Mouse (Mus musculus) midbrain, embryonic 10.5 days (tissue): ENCODE results near the gene Sdc1. TPM values are rescaled to one million over a fixed set of nuclear protein-coding genes. Genes with fewer than 3 reads are reported as not detected.

Experiments
- DNase-seq: peaks from one replicate; pipeline ENCODE4 v3.0.0-alpha.2; 2017; ENCODE audit warnings: low spot score
- H3K27ac ChIP-seq: fragments of 300-500 bp; sonication (generic); replicated peaks from 2 replicates; pipeline ENCODE4 v1.5.1; 2016; ENCODE audit warnings: mild to moderate bottlenecking
- H3K27me3 ChIP-seq: fragments of 300-500 bp; sonication (generic); 2 replicates; pipeline ENCODE4 v1.6.1; 2016; ENCODE audit warnings: low read depth, mild to moderate bottlenecking; ENCODE audit not compliant: poor library complexity, severe bottlenecking
- H3K36me3 ChIP-seq: fragments of 300-500 bp; sonication (generic); 2 replicates; pipeline ENCODE4 v1.6.1; 2016; ENCODE audit warnings: mild to moderate bottlenecking, moderate library complexity
- H3K4me1 ChIP-seq: fragments of 300-500 bp; sonication (generic); 2 replicates; pipeline ENCODE4 v1.6.1; 2016
- H3K4me3 ChIP-seq: fragments of 300-500 bp; sonication (generic); 2 replicates; pipeline ENCODE4 v1.5.1; 2016; ENCODE audit warnings: mild to moderate bottlenecking, moderate library complexity
- H3K9me3 ChIP-seq: fragments of 300-500 bp; sonication (generic); replicated peaks from 2 replicates; pipeline ENCODE4 v1.6.1; 2016; ENCODE audit warnings: mild to moderate bottlenecking
- WGBS: fragments of 180-500 bp; shearing (Covaris S2); methylation state at CpG from one replicate; pipeline ENCODE4 v1.1.7; 2016; 5-methylcytosine and 5-hydroxymethylcytosine counted together
- polyA plus RNA-seq: library from polyadenylated mRNA; unstranded; fragments of >200 nt; fragmentation: Nextera tagmentation; extraction: Ambion mirVana; gene quantifications from 2 replicates; pipeline ENCODE4 v1.2.1, GENCODE M21; 2016

Sdc1 gene
- polyA plus RNA-seq: 110 and 128 TPM in 2 replicates

DNA sequence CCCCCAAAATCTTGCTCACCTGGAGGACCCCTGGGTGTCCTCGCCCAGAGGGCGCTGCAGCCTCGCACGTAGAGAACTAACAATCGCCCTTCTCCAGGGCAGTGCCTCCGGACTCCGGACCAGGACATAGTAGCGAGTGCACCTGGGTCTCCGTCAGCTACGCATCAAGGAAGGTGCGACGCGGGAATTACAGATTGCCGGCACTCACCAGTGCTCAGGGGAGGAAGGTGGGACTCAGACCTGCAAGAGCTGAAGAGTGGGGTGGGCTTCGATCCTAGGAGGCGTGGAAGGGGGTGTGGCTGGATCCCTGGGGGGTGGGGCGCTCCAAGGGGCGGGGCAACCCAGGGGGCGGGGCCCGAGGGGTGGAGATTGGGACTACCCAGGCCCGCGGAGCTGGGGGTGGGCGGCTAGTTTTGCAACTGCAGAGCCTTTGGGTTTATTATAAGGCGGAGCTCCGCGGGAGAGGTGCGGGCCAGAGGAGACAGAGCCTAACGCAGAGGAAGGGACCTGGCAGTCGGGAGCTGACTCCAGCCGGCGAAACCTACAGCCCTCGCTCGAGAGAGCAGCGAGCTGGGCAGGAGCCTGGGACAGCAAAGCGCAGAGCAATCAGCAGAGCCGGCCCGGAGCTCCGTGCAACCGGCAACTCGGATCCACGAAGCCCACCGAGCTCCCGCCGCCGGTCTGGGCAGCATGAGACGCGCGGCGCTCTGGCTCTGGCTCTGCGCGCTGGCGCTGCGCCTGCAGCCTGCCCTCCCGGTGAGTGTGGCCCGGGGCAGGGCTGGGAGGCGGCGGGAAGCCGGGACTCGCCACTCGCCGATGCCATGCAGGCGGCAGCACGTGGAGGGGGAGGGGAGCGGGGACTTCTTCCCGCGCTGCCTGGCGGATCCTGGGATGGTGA is at the start of gene Sdc1:
Gene Sdc1 (plus strand): TSS at position 378 of the 898 bp plus-strand sequence.
- peak; percentile 92 for DNase-seq
- WGBS: under 1% methylated on average over 67 of the region's 67 CpGs
- Histone ChIP-seq H3K36me3 (no peaks in the 10 kb centered on the region), H3K9me3 (no peaks in the 10 kb centered on the region), H3K27ac (peak within 1 kb of the TSS; percentile 96), H3K4me1 (peaks cover 33% of the 10 kb centered on the region), H3K27me3 (peaks cover 5% of the 10 kb centered on the region; the same call in 1 of the 2 replicates), H3K4me3 (peak within 1 kb of the TSS; percentile 96)

DNA sequence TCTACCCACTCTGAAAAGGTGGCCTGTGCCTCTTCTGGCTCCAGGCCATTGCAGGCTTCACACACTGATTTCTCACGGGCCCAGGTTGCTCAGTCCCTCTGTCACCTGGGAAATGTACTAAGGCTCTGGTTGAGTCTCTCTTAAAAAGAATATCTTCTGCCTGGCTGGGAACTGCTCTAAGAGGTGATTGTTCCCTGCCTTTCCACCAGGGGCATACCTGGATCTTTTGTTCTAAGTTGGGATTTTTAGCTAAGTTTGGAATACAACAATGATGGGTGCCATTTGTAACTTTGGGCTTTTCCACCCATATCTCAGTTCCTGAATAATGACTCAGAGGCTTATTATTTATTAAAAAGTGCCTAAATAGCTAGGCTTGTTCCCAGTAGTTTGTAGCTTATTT is 44.2 kb upstream of the Sdc1 start:
- no peak for DNase-seq
- H3K27ac ChIP-seq: no peak overlapping the region
- H3K27me3 ChIP-seq: no peaks in the 10 kb centered on the region
- H3K9me3 ChIP-seq: no peaks in the 10 kb centered on the region
- peaks cover 98% of the 10 kb centered on the region for H3K36me3 ChIP-seq
- H3K4me3 ChIP-seq: no peak overlapping the region
- no peaks in the 10 kb centered on the region for H3K4me1 ChIP-seq
- WGBS: 75% methylated on average over 1 of the region's 1 CpGs

DNA sequence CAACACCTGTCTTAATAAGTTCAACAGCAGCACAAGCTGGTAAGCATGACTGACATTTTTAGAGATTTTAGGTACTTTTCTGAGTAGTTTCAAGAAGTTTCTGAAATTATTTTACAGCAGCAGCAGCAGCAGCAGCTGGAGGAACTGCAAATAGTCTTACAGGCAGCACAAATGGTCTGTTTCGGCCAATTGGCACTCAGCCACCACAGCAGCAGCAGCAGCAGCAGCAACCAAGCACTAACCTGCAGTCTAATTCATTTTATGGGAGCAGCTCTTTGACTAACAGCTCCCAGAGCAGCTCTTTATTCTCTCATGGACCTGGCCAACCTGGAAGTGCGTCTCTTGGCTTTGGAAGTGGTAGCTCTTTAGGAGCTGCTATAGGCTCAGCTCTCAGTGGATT is 42.4 kb upstream of the Sdc1 start:
- DNase-seq: no peak
- WGBS: 94% methylated on average over 2 of the region's 2 CpGs
- Histone ChIP-seq H3K4me3 (no peak overlapping the region), H3K9me3 (no peaks in the 10 kb centered on the region), H3K27me3 (no peaks in the 10 kb centered on the region), H3K36me3 (peaks cover 96% of the 10 kb centered on the region), H3K27ac (no peak overlapping the region), H3K4me1 (no peaks in the 10 kb centered on the region)

DNA sequence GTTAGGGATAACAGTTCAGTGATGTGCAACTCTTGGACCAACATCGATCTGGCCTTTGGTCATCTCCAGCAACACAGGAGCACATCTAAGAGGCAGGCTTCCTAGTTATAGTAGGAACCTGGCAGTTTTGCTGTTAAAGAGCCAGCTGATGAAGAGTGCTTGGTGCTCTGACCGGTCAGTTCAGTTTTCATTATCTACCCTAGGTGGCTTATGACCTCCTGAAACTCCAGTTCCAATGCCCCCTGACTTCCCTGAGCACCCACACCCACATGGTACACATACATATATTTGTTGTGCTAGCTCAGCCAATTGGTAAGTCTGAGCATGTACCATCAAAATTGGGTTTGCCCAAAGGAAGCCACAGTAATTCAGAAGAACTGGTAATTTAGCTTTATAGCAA is 17.5 kb upstream of the Sdc1 start:
- Histone ChIP-seq H3K36me3 (peaks cover 97% of the 10 kb centered on the region), H3K9me3 (peaks cover 12% of the 10 kb centered on the region; the same call in 1 of the 2 replicates), H3K4me1 (no peaks in the 10 kb centered on the region), H3K27ac (no peak overlapping the region), H3K4me3 (no peak overlapping the region), H3K27me3 (no peaks in the 10 kb centered on the region)
- whole genome bisulfite sequencing: 97% methylated on average over 2 of the region's 2 CpGs
- DNase-seq: no peak

DNA sequence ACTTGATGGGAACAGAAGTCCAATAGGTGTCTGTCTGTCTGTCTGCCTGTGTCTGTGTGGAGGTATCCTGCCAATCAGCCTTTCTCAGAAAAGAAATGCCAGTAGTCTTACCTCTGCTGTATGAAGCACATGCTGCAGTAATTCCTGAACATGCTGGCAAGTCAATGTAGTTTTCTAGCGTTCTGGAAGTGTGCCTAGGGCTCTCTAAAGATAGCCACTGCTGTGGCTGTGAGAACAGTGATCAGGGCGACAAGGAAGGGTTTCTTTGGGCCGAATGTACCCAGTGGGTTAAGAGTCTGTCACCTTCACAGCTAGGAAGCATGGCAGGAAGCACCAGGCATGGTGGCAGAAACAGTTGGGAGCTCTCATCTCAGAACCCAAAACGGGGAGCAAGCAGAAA is 17.0 kb upstream of the Sdc1 start:
- no peaks in the 10 kb centered on the region for H3K4me1 ChIP-seq
- H3K9me3 ChIP-seq: peaks cover 12% of the 10 kb centered on the region; the same call in 1 of the 2 replicates
- no peaks in the 10 kb centered on the region for H3K27me3 ChIP-seq
- H3K36me3 ChIP-seq: peaks cover 92% of the 10 kb centered on the region
- WGBS: 84% methylated on average over 4 of the region's 4 CpGs
- no peak overlapping the region for H3K27ac ChIP-seq
- DNase-seq: no peak
- no peak overlapping the region for H3K4me3 ChIP-seq

DNA sequence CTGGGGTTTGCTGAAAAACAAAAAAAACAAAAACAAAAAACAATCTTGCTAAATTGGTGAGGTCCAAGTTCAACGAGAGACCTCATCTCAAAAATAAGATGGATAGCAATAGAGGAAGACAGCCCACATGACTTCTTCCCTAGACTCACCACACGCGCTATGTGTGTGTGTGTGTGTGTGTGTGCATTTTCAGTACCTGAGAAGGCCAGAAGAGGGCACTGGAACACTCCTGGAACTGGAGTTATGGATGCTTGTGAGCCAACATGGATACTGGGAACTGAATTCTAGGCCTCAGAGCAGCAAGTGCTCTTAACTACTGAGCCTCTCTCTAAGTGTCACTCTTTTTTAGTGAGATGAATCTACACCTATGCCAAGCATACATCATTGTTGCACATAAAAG is 13.1 kb upstream of the Sdc1 start:
- Histone ChIP-seq H3K4me3 (no peak overlapping the region), H3K27ac (no peak overlapping the region), H3K27me3 (no peaks in the 10 kb centered on the region), H3K36me3 (peaks cover 55% of the 10 kb centered on the region), H3K9me3 (peaks cover 12% of the 10 kb centered on the region; the same call in 1 of the 2 replicates), H3K4me1 (no peaks in the 10 kb centered on the region)
- DNase-seq: peak; percentile 10
- 99% methylated on average over 3 of the region's 3 CpGs for WGBS

DNA sequence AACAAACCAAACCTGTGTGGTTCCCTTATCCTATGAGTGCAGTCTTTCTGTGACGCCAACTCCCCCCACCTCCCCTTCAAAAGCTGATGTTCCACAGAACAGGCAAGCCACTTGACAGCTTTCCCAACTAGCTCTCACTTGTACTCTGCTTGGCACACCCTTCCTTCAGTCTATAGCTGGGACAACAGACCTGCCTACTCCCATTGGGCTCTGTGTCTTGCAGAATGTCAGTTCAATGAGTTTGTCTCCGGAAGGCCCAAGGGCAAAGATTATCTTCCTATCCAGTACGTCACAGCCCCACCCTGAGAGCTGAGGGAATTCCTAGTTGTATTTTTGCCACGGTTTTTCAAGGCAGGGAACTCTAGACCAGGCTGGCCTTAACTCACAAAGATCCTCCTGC is 12.0 kb upstream of the Sdc1 start:
- Histone ChIP-seq H3K36me3 (peaks cover 44% of the 10 kb centered on the region), H3K27me3 (no peaks in the 10 kb centered on the region), H3K9me3 (peaks cover 12% of the 10 kb centered on the region; the same call in 1 of the 2 replicates), H3K27ac (no peak overlapping the region), H3K4me1 (no peaks in the 10 kb centered on the region), H3K4me3 (no peak overlapping the region)
- DNase-seq: no peak
- 84% methylated on average over 4 of the region's 4 CpGs for WGBS

DNA sequence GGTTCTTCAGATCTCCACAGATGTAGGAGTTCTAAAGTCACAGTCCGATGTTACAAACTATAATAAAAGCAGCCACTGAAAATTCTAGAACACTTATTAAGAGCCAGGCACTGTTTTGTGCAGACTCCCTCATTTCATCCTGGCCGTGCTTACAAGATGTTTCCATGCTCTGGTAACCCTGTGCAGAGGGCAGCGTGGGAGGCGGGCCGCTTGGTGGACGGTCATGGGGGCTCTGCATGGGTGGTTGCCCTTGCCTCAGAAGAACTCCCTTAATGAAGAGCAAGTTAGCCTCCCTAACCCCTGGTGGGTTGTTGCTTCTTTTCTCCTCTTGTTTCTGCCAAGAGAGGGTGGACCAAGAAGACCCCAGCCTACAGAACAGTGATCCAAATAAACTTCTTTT is 11.3 kb upstream of the Sdc1 start:
- Histone ChIP-seq H3K27me3 (no peaks in the 10 kb centered on the region), H3K9me3 (peaks cover 12% of the 10 kb centered on the region; the same call in 1 of the 2 replicates), H3K4me3 (no peak overlapping the region), H3K27ac (no peak overlapping the region), H3K4me1 (no peaks in the 10 kb centered on the region), H3K36me3 (peaks cover 37% of the 10 kb centered on the region)
- DNase-seq: no peak
- 84% methylated on average over 6 of the region's 6 CpGs for WGBS

DNA sequence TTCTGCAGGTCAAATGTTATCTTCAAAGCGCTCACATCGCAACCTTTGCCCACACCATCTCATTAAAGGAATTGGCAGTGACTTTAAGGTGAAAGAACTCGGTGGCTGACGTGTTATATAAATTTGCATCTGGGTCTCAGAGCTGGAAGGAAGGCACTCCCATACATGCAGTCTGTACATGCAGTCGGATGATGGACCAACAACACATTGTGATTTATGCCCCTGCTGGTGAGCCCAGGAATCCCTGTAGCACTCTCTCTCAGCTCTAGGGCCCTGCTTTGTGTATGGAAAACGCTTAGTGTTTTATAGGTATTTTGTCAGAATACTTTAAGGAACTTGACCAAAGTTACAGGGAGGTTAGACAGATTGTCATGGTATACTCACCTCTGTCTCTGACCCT is 10.6 kb upstream of the Sdc1 start:
- no peak overlapping the region for H3K4me3 ChIP-seq
- peaks cover 12% of the 10 kb centered on the region; the same call in 1 of the 2 replicates for H3K9me3 ChIP-seq
- H3K4me1 ChIP-seq: no peaks in the 10 kb centered on the region
- no peaks in the 10 kb centered on the region for H3K27me3 ChIP-seq
- peak; percentile 9 for DNase-seq
- H3K27ac ChIP-seq: no peak overlapping the region
- 90% methylated on average over 6 of the region's 6 CpGs for WGBS
- H3K36me3 ChIP-seq: peaks cover 29% of the 10 kb centered on the region

DNA sequence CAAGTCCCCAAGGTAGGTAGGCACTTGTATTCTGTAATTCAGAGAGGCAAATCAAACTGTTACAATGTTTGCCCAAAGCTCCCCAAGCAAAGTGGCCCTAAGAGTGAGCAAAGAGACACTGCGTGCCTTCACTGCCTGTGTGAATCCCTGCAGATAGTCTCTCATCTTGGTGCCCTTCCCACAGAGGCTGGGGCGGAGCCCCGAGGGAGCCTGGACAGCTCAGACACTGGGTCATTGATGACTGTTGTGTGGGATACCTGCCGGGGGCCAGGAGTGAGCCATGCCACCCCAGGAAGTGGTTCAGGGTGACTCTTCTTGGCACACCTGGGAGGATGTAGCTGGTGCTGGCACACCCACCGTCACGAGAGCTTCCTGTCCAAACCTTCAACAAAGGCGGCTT is 10.1 kb upstream of the Sdc1 start:
- Histone ChIP-seq H3K4me3 (no peak overlapping the region), H3K27ac (no peak overlapping the region), H3K9me3 (peaks cover 12% of the 10 kb centered on the region; the same call in 1 of the 2 replicates), H3K36me3 (peaks cover 25% of the 10 kb centered on the region), H3K4me1 (no peaks in the 10 kb centered on the region), H3K27me3 (no peaks in the 10 kb centered on the region)
- no peak for DNase-seq
- 77% methylated on average over 7 of the region's 7 CpGs for WGBS

DNA sequence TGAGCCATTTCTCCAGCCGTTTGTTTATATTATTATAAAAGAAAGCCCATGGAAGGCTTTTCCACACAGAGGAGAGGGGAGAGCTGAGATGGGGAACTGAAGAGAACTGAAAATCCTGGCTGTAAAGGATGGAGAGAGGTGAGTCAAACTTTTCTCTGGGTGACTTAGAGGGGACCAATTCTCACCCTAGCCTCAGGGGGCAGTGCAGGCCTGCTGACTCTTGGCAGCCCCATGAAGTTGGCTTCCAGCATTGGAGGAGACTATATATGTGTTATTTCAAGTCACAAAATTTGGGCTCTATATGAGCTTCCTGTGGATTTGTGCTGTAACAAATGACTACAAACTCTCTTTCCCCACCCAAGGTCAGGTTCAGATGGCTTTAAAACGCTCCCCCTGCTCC is 8.5 kb upstream of the Sdc1 start:
- Histone ChIP-seq H3K36me3 (peaks cover 9% of the 10 kb centered on the region), H3K27me3 (no peaks in the 10 kb centered on the region), H3K4me3 (no peak overlapping the region), H3K4me1 (no peaks in the 10 kb centered on the region), H3K9me3 (peaks cover 5% of the 10 kb centered on the region; the same call in 1 of the 2 replicates), H3K27ac (no peak overlapping the region)
- DNase-seq: peak; percentile 12
- WGBS: 86% methylated on average over 2 of the region's 2 CpGs

DNA sequence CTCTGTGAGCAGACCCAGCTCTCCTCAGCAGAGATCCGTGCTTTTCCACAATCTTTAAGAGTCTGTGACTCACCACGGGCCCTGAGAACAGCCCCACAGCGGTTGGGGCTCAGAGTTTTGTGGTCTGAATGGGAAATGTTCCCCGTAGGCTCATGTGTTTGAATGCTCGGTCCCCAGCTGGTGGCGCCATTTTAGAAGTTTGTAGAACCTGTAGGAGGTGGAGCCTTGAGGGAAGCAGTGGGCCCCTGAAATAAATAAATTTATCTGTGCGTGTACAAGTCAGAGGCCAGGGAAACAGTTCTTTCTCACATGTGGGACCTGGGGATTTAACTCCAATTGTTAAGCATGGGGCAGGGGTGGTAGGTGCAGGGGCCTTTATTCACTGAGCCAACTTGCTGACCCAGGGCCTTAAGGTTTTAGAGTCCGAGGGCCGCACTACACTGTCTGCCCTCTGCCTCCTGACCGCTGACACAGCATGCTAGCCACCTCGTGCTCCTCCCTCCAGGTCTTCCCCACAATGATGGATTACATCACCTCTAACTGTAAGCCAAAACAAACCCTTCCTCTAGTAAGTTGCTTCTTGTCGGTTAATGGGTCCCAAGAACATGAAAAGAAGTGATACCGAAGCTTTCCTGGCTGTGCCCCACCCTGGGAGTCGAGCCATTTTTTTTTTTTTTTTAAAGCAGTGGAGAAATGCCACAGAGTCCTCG is 6.7 kb upstream of the Sdc1 start:
- Histone ChIP-seq H3K36me3 (no peaks in the 10 kb centered on the region), H3K27me3 (no peaks in the 10 kb centered on the region), H3K27ac (no peak overlapping the region), H3K4me1 (no peaks in the 10 kb centered on the region), H3K9me3 (no peaks in the 10 kb centered on the region), H3K4me3 (no peak overlapping the region)
- DNase-seq: no peak
- 85% methylated on average over 15 of the region's 15 CpGs for WGBS
